Mouse (Mus musculus): ENCODE data around the gene Ghr.
A peak's percentile ranks its signal among the peaks of the same experiment; 100 is the strongest.

The Ghr gene

DNA sequence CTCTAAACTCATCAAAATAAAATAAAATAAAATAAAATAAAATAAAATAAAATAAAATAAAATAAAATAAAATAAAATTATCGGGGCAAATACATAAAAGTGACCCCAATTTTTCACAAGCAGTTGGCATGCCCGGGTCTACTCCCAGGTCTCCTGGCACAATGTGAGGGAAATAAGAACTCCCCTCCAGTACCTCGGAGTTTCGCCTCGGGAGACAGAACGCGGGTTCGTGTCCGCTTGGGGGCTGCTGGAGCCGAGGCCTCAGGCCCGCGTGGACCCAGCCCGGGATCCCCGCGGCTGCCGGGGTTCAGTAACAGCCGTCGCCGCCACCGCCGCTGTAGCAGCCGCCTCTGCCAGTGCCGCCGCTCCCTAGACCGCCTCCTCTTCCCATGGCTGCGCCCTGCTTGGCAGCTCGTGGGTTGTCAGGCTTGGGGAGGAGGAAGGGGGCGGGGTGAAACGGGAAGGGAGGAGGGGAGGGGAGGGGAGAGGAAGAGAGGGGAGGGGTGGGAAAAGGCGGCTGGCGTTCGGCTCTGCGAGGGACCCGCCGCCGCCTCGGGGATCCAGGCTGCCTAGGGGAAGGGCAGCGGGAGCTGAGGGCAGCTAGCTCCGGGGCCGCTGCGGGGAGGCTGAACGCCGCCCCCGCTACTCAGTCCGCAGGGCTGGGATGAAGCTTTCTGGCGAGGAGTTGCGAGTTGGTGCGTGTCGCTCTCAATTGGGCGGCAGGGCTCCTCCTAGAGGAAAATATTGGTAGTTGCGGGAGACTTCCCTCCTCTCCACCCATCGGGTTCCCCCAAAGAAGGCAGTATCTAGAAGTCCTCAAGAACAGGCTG, at the start of gene Ghr:
Gene Ghr (minus strand): TSS at position 686 of the 830 bp plus-strand sequence.
- DNase-seq = peak; percentile 93

DNA sequence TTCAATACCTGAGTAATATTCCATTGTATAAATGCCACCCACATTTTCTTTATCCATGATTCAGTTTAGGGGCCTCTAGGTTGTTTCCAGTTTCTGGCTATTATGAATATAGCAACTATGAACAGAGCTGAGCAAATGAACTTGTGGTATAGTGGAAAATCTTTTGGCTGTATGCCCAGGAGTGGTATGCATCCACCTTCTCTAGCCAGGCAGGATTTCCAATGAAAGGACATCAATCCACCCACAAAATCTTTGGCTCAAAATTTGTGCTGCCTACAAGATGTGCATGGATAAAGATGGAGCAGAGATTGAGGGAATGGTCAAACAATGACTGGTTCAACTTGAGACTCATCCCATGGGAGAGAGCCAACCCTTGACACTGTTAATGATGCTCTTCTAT, 39.5 kb upstream of the Ghr start:
- no peak for DNase-seq

DNA sequence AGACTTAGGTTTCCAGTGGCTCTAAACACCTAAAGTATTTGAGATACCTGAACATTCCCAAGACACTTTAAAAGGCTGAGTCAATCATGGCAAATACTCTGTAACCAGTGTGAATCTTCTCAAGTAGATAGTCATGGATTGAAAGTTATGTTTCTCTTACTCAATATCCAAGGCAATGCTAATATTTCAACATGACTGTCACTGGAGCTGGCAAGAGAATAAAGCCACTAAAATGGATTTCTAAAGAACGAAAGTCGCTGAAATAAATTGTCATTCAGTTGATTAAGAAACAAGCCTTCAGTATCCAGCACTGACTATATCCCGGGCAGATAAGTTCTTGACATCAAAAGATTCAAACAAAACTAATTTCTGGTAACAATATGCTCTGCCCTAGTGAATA, 37.1 kb upstream of the Ghr start:
- no peak for DNase-seq

DNA sequence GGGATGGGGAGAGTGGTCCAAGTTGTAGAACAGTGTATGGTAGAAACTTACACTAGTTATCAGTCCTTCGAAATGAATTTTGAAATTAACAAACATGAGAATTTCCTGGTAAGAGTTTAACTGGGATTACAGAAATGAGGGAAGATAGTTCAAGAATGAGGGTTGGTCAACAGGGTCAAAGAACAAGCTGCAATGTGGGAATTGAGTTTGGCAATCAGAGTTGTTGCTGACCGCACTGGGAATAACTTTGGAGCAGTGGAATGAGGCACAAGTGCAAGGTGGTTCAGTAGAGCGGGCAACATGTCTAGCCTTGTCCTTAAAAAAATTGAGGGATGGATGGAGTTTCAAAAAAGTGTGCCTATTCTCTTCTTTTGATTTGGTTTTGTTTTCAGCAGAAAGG, 35.0 kb upstream of the Ghr start:
- no peak for DNase-seq

DNA sequence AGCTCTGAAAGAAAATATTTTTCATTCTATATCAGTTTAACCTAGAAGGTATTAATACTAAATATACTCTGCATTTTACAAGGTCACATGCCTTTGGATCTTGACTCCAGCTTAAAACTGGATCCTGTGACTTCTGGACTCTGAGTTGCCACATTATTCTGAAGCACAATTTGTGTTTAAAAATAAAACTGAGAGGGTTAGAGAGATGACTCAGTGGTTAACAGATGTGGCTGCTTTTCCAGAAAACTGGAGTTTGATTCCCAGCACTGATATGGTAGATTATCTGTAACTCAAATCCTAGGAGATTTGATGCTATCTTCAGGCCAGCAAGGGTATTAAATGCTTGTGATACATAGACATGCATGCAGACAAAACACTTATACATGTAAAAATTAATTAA, 28.7 kb upstream of the Ghr start:
- DNase-seq = no peak

DNA sequence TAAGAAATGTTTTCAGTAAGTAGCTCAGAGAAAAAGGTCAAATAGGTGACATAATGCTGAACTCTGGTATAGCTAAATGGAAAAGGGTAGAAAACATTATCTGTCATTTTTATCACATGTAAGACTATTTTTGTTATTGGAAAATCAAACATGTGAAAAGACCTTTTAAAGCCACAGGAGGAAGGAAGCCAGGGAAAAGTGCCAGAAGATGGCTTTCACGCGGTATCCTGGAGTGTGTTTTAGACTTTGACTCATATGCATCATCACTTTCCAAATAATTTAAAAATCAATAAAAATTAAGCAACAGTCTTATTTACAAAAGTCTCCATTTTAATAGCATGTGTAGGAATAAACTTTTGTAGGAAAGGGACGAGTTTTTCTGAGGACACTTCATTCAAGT, 24.7 kb upstream of the Ghr start:
- DNase-seq = no peak

DNA sequence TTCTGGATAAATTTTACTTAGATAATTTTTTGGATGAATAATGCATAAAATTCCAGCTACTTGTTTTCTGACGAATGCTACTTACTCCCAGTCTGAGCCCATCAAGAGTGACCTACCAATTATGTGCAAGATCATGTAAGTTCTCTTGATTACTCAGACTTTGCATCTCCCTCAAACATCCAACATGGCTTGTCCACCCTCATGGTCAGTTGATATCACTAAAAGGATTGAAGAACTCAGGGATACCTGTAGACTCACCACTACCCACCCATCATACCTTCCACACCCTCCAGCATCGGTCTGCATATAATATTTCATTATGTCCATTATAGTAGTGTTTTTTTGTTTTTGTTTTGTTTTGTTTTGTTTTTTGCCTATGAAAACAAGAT, 18.8 kb upstream of the Ghr start:
- no peak for DNase-seq

DNA sequence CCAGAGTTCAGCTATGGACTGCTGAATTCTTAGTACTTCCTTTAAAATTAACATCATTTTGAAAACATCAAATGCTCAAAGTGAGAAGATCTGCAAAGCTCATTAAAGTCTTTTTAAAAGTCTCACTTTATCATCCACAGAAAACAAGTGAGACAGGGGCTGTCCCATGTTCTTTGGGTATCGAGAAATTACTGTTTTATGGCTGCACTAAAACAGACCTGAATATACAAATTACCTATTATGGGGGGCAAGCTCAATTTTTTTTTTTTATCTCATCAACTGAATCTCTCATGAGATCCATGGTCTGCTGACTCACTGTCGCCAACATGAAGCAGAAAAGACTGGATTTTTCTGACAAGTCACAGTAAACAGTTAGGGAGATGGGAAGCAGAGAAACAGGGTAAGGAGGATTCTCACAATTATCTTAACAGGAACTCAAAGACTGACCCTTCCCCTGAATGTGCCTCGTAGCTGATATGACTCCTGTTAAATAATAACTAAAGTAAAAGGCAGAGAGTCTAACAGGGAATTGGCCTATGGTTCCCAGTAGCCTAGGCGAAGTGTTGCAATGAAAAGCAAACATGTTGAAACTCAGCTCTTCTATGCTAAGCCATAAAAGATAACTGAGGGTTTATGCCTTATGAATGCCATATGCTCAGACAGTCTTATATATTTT, 18.3 kb upstream of the Ghr start:
- DNase-seq = no peak

DNA sequence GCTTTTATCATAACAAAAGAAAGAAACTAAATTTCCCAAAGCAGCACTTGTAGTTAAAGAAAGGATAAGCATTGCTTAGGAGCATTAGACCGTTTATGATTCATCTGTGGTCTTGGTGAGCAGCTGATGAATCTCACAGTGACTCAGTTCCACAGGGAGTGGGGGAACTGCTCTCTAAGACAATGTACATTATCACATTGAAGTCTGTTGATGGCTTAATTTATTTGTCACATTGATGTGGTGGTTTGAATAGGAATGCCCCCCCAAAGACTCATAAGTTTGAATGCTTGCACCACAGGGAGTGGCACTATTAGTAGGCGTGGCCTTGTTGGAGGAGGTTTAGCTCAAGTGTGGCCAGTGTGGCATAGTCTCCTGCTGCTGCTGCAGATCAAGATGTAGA, 4.6 kb upstream of the Ghr start:
- DNase-seq = no peak

DNA sequence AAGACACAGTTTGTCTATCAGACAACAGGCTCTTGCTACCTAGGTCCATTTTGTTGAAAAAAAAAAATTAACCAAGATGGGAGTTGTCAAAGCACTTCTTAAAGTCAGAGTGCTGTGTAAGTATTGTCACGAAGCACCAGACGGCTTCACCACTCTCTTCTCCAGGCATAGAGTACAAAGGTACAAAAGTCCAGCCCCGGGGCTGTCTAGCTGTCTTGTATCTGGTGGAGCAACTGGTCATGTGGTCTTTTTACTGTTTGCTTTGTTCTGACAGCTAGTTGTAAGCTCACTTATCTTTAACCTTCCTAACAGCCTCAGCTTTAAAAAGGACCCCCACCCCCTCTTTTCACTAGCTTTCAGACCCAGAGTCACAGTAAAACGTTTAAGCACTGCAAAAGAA, 1.1 kb upstream of the Ghr start:
- peak; percentile 41 for DNase-seq

DNA sequence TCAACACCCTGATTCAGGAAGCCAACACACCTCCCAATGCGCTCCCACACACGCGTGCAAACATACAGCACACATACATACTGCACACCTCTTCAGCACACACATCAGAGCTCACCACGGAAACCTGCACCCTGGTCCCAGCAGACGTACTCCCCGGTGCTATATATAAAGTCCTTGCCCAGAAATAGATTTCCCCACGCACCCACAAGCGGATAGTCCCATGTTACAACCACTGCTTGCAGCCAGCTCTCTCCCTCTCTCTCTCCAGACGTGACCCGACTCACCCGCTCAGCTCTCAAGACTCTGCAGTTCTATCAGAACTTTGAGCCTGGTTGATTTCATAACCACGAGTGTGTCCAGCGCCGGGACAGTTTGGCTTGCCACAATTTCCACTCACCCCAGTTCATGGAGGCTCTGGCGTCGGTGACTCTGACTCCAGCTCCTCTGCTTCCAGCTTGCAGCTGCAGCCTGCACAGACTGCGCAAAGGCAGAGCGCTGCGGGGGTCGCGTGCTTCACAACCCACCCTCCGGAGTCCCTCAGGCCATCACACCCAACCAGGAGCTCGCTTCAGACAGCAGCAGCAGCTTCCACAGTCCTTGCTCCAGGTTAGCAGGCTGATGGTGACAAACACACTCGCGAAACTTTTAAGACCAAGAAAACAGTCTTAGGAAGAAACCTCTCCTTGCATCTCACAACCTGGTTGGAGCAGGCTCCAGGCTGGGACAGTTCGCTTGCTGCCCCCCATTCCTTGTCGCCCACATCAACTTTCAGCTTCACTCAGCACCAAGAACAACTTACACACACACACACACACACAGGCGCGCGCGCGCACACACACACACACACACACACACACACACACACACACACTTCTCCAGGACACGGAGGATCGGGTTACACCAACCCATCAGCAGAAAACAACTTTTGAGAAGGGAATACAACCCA, 1.2 kb downstream of the Ghr start:
- DNase-seq = peak; percentile 71

DNA sequence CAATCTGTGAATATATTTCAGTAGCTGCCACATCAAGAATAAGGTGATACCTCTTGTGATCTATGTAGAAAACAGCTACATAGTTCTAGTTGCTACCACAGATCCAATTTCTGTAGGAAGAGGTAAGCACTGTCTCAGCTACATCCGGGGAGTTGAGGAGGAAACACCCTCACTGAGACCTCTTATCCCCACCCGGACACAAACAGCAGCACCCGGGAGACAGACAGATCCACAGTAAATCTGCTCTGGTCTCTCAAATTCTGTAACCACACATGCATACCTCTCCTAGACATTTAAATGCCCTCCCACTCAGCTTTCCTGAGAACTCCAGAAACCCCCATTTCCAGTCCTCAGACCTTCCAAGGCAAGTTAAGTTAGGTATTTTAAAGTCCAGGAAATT, 2.0 kb downstream of the Ghr start:
- DNase-seq = peak; percentile 13

DNA sequence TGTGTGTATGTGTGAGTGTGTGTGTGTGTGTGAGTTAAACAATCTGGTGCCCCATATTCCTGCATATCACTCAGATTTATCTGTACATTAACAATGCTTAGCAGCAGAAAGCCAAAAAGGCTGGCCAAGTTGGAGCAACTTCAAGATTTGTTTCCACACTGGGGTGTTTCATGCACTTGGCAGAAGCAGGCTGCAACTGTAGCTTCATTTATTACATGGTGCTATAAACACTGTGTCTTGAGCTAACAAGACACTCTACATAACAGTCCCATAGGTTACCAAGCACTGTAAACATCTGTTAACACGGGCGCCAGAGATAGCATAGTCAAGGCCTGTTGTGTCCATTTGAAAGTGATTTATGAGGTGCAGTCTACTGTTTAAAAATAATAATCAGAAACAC, 3.1 kb downstream of the Ghr start:
- peak; percentile 9 for DNase-seq

DNA sequence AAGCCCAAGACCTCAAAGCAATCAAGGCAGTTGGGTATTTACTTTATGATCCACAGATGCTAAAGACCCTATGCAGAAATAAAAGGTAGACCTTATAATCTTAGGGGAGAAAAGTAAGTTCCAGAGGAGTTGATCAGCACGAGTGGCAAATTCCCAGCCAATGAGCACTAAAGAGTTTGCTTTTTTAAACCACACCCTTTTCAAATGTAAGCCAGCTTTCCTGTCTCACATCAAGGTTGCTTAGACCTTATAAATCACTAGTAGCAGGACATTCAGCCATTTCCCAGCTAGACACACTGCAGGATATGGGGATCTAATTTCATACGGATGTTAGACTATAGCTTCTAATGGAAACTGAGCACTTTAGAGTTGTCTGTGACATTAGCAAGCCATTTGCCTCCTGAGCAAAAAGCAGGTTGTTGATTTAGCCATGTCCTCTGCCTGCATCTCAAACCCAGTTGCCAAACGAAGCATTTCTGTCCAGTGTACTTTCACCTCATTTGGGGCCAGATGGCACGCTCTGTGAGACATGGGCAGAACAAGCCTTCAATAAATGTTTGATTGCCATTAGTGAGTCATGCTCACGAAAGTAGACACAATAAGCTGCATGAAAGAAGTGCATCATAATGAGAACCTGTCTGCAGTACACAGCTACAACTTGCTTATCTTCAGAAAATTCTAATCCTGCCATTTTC, 4.9 kb downstream of the Ghr start:
- DNase-seq = peak; percentile 19

DNA sequence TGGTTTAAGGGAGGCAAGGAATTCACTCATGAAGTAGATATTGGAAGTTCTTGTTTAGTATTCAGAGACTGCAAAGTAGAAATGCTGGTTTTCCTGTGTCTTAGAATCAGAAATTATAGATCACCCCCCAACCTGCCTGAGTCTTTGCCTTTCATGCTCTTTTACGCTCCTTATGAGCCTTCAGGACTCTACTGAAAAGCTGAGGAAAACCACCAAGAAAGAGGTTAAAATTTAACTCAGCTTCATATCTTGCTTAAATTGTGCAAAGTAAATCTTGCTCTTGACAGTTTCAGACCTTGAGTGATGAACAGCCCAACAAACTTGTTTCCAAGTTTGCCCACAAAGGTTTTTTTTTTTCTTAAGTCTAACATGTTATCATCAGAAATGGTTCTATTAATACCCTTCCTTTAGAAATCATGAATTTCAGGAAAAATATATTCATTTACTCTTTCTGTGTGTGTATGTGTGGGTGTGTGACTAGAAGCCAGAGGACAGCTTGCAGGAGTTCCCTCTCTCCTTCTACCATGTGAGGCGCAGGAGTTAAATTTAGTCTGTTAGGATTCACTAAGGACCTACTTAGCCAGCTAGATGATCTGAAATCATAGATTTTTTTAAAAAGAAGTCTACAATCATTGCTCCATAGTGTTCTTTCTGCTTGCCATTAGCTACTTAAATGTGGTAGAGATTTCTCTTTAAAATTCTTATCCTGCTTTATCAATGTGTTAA, 14.0 kb downstream of the Ghr start:
- DNase-seq = no peak

DNA sequence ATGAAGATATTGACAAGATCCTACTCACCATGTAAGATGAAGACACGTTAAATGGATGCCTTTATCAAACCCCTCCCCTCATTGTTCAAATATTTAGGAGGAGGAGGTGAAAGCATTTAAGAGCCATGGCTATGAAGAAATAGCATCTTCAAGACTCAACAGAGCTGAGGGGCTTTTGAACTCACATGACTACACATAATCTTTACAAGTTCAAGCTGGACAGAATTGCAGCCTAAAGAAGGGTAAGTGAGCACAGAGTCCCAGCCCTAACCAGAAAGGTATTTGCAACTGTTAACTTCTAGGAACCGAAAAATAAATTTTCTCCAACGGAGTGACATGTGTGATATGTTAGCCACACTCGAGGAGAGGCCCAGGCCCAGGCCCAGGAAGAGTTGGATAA, 18.7 kb downstream of the Ghr start:
- no peak for DNase-seq

DNA sequence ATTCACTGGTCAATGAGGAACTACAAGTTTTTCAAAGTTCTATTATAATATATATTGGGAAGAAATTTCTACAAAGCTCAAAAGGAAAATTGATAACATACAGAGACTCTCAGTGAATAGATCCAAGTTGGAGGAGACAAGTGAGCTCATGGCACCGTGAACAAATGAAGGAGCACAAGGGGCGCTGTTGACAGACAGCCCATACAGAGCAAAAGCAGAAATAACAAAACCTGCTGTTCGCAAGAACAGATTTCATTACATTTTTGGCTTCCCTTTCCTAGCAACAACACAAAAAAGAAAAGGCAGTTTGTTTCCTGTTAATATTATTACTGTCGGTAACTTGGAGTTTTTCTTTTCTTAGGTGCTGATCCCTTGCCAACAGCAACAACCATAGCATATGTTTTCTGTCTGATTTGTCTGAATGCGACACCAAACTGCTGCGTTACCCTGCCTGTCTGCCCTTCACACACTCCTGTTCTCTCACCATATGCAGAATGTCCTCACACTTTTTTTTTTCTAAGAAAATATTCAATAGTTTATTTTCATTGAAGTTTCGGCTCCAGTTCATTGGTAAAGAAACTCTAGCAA, 19.3 kb downstream of the Ghr start:
- DNase-seq = no peak

DNA sequence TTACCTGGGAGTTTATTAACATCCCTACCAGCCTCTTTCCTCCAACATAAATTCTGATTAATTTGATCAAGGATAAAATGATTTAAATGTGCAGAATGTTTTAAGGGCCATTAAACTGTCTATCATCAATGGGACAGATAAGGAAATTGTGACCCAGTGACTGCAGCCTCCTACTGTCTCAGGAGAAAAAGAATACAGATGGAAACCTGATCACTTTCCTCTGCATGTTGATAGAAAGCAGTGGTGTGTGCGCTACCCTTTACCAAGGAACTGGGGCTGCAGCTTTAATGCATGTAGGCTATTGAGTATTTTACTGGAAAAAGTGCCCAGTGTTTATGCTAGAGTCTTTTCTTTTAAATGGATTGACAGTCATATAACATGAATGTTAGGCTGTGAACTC, 19.8 kb downstream of the Ghr start:
- DNase-seq = no peak

DNA sequence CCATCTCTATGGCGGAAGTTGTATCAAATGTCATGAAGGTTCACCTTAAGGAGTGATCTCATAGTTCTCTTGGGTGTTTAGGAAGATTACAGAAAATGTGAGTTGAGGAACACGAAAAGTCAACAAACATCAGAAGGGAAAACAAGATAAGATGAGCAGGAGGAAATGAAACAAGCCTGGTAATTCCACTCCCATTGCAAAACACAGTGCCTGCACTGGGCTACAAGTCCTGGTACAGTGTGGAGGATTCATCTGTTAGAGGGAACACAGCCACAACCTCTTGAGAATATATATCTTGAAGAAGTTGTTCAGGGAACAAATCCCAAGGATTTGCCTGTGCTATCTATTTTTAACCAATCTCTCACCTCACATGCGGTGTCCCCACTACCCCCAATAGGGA, 24.8 kb downstream of the Ghr start:
- no peak for DNase-seq

DNA sequence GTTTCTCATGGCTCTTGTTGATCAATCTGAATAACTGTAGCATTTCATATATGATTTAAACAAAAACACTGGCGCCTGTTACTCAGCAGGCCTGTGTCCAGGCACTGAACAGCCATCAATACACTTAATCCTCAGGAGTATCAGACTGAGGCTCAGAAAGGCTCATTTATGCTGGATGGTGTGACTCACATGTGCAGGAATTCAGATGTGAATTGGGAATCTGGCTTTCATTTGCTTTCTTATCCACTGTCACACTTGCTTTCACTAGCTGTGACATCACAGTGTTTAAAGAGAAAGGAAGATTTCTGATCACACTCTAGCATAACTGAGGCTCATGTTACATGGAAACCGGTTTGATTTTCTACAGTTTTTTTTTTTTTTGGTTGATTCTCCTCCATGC, 39.0 kb downstream of the Ghr start:
- DNase-seq = no peak

DNA sequence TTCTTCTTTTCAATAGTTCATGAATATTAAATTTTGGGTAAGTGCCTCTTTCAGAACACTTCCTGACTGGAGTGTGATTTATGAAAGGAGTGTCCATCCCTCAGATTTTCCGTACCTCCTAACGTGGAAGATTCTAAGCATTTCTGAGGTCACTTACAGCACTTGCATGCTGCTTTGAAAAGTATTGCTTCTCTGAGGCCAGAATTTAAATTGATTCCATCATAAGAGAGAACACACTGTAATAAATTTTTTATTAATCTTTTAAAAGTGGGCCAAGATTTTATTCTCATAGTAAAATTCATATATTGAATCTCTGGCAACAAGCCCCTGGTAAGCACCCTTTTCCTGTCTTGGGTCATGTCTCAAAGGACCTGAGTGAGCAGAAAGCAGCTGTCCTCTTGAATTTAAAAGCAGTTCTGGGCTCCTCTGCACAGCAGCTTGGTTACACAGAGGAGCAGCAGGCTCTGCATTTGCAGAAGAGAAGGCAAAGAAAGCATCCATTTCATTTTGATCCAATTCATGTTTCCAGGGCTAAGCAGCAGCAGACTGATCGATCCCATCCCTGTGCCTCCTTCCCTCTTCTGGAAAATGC, 46.9 kb downstream of the Ghr start:
- DNase-seq = peak; percentile 27

Data from kidney, postnatal 10 days (tissue).